Mouse (Mus musculus) 3134 (cell line): ENCODE measurements at regions not wholly inside any gene's neighbourhood (a gene's known extent, or its start where the extent isn't known, plus 50 kb on each side); places are given as distances from the start of the nearest gene placed in this dataset.

Source experiments
- DNase-seq: peaks from one replicate; pipeline ENCODE4 v3.0.0-alpha.2; 2011; ENCODE audit warnings: low spot score; ENCODE audit not compliant: insufficient read length; ENCODE audit errors: extremely low read depth

DNA sequence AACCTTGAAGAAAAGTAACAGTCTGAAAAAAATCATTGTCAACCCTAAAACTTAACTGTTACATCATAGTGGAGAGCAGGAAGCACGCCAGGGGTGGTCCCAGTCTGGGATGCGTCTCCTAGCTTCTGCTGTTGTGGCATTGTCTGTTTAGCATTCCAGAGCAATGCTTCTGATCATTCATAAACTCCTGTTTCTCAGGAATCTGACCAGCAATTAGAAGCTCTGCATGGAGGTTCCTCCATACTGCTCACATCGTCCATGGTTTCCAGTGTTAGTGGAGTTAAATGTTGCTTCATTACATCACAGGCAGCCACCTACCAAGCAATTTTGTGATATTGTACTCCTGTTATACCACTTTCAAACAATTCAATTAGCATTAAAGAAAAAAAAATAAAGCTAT is 502.4 kb upstream of the Mms22l start:
- no peak for DNase-seq

DNA sequence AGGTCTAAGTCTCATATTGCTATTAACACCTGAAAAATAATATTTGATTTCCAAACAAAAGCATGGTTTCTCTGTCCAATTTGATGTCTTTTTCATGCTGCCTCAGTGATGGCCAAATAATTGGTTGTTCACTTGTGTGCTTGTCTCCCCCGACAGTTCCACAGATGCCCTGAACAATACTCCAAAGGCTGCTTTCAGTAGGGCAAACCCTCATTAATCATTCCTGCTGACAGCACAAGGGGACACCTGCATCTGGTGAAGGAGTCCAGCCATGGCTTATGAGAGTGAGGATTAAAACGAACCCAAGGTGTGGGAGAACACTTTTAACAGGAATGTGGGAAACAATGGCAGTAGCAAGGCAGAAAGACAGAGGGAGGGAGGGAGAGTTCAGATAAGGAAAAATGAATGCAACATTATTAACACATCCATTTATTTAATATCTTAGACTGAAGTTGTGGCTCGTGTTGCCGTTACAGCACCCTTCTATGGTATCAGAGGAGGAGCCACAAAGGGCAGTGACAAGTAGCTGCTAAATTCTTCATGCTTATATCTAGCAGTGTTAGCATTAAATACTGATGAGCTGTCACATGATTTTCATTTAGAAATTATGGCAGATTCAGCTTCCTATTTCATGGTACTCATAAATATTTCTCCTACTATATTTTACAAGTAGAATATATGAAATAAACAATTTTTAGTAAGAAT is 501.8 kb upstream of the Mms22l start:
- no peak for DNase-seq

DNA sequence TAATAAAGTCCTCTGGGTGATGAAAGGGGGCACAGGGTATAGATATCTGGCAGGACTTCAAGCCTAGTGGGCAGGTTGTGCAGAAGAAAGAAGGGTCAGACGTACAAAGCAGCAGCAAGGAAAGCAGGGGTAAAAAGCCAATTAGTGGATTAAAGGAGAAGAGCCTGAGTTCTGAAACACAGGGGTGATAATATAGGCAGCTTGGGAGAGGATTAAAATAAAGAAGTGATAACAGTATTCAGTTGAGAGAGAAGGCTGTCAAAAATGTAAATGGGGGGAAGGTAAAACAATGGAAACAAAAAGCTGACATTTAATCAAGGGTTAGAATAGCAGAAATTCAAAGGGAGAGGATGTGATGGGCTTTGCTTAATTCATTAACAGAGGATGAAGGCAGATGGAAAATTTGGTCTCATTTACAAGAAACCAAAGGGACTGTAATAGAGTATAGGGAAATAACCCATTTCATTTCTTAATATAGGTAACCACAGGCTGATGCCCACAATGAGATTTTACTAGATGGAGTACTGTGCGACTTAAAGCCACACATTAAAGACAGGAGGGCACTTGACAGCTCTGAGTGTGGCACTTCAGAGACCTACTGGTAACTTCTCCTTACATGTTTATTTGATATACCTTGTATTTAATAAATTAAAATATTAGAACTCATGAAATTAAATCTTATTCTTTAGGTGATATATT is 489.8 kb upstream of the Mms22l start:
- no peak for DNase-seq

DNA sequence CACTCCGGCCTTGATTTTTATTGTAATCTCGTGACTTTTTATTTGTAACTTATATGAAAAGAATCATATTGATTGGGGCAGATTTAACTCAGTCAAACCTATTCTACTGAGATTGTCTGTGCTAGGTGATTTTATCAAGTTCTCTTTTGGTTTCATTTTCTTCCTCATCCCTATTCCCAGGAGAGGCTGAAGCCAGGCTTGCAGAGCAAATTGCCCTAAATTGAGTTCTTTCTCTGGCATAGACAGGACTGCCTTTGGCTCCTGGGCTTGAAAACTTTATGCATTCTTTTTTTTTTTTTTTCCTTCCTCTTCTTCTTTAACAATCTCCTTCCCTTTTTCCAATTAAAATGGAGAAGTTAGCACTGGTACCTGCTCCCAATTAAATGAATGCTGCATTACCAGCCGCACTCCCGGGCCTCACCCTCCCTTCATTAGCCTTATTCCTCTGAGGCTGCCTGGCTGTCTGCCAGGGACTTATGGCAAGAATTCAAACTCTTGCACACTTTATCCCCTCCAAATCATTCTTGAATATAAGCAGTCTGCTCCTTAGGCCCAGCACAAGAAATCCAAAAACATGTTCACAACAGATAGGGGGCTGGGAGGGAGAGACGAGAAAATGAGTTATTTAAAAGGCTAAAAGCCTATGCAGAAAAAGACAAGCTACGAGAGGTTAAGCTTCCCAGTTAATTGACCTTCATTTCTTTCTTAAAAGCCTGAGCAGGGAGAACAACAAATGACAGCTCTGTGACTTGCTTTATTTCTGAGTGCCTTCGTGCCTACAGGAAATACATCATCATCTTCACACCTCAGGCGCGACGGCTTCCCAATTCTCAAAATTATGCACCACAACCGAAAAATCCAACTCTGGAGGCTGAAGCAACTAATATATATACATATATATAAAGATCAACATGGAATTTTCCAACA is 476.8 kb upstream of the Mms22l start:
- DNase-seq: no peak
